Mouse (Mus musculus): ENCODE data around the gene Ubac2.
"Not testable (repeated sequence)": the region's sequence is repeated elsewhere in the genome, so short reads cannot be mapped to it uniquely, and the experiment has no call there.

The Ubac2 gene

DNA sequence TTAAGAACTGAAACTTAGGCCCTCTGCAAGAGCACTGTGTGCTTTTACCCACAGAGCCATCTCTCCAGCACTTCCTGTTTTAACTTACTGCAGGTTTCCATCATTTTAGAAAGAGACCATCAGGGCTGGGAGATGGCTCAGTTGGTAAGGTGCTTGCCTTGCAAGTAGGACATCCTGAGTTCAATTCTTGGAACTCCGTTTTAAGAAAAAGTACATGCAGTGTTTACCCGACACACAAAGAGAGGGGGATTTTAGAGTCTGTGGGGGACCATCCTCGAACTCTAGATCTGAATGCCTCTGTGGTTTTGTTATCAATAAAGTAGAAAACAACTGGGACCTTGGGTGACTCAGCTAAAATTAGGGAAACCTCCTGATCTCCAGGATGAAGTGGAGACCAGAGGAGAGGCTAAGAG, 163.0 kb downstream of the Ubac2 start:
- DNase-seq (ENCODE audit: extremely low spot score, low spot score): no peak

DNA sequence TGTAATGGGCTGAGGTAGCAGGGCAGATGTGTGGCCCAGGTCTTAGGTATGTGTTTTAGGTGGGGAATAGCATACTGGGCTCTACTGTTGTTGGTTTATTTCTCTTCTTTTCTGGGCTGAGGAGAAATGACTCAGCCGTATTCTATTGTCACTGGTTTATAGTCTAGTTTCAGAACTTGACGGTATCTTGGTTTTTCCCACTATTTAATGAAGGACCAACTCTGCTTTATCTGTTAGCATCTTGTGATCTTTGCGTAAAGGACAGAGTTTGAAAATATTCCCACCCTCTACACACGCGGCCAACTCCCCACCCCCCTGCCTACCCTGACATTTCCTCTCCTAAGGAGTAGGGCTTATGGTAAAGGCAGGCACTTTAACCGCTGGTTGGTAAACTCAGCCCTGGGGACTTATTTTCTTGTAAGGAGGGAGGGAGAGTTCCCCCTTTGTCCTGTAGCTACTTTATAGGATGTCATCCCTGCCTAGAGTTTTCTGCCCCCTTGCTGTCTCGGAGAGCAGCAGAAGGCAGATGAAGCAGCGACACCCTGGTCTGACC, 163.8 kb downstream of the Ubac2 start:
- no peak for DNase-seq (ENCODE audit: extremely low spot score, low spot score)

DNA sequence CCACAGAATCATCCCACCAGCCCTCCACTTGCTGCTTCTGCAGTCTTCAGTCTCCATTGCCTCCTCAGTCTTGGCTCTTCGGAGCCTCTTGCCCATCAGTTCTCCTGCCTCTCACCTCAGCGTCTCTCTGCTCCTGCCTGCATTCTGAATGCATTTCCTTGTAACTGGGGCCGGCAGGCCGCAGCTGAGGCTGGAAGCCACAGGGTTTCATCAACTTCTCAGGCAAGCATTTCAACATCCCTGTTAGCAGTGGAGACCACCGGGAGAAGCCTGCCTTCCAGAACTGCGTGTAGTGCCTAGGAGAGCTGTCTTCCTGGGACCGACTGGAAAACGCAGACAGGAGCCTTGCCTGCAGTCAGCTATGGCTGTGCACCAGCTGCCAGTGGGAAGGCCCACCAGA, 169.4 kb downstream of the Ubac2 start:
- DNase-seq (ENCODE audit: extremely low spot score, low spot score): no peak

DNA sequence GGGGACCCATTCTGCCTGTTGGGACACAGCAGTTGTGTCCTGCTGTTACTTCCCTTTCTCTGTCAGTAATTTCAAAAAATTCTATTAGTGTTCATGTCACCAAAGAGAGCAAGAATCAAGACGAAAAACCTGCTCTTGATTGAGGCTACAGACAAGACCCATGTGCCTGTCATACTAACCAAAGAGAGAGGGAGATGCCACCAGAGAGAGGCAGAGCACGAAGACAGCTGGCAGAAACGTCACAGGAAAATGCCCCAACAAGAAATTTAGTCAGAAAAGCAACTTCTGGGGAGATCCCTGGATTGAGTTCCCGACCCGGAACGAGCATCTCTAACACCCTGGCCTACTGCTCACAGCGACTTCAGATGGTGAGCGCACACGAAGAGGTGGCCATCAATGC, 170.4 kb downstream of the Ubac2 start:
- no peak for DNase-seq (ENCODE audit: extremely low spot score, low spot score)

DNA sequence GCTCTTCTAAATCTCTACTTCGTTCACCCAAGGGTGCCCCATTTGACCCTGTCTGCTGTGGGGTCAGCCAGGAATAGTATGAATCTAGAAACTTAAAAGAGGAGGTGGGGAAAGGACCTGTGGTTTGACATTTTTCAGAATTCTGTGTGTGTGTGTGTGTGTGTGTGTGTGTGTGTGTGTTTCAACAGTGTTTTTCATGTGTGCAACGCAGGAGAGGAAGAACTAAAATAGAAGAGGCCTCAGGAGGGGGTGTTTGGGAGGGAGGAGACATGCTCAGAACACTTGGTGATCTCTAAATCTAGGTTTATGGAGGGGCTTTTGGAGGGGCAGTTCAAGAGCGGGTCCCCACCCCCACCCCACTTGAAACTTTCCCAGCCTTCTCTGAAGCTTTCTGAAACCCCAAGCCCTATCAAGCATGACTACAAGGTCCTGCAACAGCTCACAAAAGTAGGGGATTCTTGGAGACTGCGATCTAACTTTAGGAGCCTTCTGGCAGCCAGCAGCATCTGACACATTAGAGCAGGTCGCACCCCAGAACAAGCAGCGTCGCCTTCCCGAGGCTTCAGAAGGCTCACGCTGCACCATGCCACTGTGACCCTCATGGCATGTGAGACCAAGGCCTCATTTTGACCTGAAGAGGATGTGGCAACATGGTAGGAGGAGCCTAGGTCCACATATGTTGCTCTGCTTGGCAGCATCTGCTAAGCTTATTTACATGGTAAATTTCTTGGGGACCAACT, 174.6 kb downstream of the Ubac2 start:
- DNase-seq (ENCODE audit: extremely low spot score, low spot score): no peak

DNA sequence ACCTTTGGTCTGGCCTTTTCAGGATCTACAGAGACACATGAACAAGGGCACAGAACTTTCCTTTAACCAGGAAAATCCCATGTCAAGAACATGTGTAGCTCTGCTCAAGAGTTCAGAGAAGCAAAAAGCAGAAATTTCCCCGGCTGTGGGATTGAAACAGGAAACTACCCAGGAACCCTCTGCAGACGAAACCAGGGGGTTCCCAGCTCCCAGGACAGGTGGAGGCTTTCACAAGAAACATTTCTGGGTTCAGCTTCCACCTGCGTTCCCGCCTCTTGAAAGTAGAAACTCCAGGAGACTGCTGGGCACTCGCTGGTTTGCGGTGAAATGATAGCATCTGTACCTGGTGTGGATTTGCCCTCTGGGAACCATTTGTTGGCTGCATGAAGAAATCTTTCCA, 178.5 kb downstream of the Ubac2 start:
- DNase-seq (ENCODE audit: extremely low spot score, low spot score): no peak

DNA sequence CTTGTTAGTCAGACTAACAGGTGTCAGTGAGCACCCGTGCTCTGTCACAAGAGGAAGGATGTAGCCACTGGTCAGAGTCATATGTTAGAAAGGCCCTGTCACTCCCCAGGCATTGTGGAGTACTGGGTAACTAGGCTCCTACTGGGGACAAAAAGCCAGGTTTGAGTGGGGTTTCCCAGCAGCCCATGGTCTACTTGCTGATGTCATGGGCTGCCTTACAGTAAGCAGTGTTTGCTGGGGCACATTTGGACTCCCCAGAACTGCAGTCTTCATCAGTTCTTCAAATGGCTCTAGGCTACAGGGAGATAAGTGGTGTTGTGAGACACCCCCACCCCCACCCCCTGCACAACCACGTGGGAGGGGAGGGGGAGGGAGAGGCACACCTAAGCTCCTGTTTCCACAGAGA, 179.5 kb downstream of the Ubac2 start:
- no peak for DNase-seq (ENCODE audit: extremely low spot score, low spot score)

DNA sequence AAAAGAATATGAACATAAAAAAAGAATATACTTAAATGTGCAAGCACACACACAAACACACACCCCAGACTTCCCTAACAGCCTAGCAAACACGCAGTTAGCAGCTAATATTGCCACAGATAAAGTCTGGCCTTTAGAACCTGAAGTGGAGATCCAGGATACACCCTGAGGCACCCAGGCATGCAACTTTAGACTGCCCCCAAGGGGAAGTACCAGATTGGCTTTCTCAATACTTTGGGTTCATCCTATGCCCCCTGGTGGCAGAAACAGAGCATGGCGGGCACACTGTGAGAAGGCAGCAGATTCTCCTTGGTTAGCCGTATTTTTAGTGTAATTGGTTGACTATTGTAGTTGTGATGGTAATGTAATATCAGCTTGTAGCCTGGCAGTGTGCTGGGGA, 182.2 kb downstream of the Ubac2 start:
- DNase-seq (ENCODE audit: extremely low spot score, low spot score): peak; percentile 71

DNA sequence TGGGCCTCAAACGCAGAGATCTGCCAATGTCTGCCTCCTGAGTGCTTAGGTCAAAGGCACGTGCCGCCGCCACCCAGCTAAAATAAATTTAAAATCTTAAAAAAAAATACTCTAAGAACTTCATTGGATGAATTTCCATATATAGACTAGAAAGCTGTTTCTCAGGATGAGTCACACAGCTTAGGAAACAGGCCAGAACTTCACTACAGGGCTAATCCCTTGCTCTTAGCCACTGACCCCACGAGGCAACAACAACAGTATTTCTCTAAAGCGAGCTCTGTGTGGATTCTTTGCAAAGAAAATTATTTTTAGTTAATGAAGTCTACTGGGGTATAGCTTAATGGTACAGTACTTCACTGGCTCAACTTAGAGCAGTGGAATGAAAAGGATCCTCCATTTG, 183.0 kb downstream of the Ubac2 start:
- no peak for DNase-seq (ENCODE audit: extremely low spot score, low spot score)

DNA sequence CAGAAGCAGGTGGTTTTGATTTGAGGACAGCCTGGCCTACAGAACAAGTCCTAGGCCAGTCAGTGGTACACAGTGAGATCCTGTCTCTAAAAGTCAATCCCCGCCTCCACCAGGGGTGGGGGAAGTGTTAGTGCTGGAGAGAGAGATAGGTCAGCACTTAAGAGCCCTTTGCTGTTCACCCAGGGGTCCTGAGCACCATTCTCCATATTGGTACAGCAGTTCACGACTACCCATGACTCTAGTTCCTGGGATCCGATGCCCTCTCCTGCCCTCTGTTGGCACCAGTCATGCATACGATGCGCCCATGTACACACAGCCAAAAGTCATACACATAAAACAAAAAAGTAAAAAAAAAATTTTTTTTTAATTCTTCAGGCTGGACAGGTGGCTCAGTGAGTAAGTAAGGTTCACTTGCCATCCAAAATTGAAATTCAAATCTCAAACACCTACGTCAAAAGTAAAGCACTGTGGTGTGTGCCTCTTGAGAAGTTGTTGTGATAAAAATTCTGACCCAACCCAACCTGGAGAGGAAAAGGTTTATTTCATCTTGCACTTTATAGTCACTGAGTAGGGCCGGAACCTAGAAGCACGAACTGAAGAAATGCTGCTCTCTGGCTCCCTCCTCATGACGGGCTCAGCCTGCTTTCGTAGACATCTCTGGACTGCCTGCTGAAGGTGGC, 184.1 kb downstream of the Ubac2 start:
- no peak for DNase-seq (ENCODE audit: extremely low spot score, low spot score)

DNA sequence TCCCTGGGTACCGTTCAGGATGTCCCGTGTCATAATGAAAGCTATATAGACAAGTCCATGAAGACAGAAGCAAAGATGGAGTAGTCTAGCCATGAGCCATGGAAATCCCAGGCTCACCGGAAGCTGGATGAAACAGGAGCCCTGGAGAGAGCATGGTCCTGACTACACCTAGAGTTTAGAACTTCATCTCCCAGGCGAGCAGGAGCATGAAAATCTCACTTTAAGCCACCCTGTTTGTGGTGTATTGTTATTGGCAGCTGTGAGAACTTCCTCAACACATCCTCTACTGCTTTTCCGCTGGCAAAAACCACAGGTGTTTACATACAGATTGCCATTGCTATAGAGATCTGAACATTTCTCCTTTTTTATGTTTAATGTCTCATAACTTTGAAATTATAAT, 185.2 kb downstream of the Ubac2 start:
- DNase-seq (ENCODE audit: extremely low spot score, low spot score): no peak

DNA sequence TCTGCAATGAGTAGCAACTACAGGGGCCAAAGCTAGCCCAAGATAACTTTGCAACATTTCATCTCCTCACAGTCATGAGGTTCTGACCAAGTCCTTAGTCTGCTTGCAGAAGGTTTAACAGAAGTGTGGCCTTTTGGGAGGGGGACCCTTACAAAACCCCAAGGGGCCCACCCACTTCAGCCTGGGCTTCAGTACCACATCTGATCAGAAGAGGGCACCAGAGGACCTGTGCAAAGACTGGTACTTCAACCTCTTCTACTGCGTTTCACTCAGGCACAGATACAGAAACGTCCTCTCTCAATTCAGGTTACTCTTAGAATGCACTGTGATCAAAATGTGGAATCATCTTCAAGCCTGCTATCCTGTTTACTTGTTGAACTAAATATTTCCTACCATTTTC, 186.1 kb downstream of the Ubac2 start:
- DNase-seq (ENCODE audit: extremely low spot score, low spot score): peak; percentile 55

DNA sequence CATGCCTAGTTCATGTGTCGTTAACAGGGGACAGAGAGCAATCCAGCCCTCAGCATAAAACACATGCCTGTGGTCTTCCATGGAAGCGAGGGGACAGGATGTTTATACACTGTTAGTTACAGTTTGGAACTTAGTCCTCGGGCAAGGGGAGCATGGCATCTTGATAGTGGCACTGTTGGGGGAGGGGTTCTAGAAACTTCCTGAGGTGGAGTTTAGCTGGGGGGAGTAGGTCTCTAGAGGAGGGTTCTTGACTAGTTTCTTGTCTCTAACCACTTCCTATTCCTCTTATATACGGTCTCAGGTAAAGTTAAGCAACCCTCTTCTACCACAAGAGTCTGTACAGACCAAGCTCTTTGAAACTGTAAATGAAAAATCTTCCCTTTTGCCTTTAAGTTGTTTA, 187.8 kb downstream of the Ubac2 start:
- DNase-seq (ENCODE audit: extremely low spot score, low spot score): no peak

DNA sequence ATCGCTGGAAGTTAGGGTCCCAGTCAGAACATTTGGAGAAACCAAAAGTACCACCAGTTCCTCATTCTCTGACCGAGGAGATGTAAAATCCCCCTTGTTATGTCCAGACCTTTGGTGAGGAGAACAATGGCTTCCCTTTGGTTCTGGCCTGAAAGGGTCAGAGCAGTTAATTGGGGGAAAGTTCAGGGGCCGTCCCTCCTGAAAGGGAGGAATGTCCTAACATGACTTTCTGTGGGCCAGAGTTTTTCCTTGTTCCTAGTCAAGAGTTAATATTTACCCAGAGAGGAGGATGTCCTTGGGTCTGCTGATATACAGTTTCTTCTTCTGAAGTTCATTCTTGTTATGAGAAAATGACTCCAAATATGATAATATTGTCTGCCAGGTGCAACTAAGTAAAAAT, 189.6 kb downstream of the Ubac2 start:
- not testable (repeated sequence) for DNase-seq (ENCODE audit: extremely low spot score, low spot score)

DNA sequence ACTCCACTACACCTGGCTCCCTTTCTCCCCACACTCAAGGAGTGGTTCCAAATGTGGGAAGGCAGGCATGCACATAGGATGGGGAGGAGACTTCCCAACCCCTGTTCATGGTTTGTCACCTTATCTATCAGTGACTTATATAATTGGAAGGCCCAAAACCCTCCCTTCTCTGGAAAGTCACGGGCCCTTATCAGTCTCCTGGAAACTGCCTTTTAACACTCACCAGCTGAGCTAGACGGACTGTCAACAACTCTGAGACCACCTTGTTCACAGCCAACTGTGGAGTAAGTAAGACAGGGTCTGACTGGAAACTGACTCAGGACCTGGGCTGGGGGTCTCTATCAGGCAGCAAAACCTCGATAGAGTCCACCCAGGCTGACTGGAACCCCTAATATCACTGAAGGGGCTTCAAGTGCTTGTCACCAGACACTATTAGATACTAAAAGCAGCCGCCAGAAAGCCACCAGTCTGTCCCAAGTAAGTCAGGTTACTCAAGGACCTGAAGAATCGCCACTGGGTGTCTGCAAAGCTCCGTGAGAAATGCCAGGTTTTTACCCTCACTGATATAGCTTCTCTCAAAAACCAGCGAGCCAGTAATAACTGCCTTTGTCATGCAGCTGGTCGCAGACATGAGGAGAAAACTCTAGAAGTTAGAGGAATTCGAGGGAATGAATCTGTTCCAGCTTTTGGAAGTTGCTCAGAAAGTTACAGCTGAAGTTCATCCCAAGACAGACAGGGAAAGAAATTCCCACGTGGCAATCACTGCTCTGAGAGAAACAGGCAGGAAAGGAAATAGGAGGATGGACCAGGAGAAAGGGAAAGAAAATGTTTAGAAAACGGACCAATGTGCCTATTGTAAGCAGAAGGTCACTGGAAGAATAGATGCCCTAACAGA, 190.6 kb downstream of the Ubac2 start:
- no peak for DNase-seq (ENCODE audit: extremely low spot score, low spot score)

DNA sequence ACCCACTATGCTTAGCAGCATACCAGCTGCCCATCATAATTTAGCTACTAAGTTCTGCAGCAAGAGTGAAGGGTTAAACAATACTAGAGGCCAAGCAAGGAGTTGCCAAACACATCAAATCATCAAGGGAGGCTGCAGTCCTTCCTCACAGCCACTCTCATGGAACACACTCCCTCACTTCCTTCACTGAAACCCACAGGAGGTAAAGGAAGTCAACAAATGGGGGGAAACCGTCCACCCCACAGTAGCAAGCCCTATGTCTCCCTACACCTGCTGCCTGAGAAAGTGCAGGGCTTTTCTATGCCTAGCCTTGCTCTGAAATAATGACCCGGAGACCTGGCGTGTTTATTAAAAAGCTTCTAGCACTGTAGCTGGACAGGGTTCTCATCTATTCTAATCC, 191.5 kb downstream of the Ubac2 start:
- no peak for DNase-seq (ENCODE audit: extremely low spot score, low spot score)
